Mouse (Mus musculus) heart, adult 2 months (tissue): ENCODE data around the gene Gp1ba.

Source experiments
- CTCF ChIP-seq: fragments of 200-600 bp; IDR thresholded peaks from 2 replicates; pipeline ENCODE4 v1.8.1; 2022; ENCODE audit warnings: antibody characterized with exemption, mild to moderate bottlenecking, moderate library complexity
- EP300 ChIP-seq: fragments of 200-500 bp; IDR thresholded peaks from 2 replicates; pipeline ENCODE4 v1.6.1; 2011; ENCODE audit warnings: low read depth, low read length, control low read depth; ENCODE audit not compliant: insufficient read depth

DNA sequence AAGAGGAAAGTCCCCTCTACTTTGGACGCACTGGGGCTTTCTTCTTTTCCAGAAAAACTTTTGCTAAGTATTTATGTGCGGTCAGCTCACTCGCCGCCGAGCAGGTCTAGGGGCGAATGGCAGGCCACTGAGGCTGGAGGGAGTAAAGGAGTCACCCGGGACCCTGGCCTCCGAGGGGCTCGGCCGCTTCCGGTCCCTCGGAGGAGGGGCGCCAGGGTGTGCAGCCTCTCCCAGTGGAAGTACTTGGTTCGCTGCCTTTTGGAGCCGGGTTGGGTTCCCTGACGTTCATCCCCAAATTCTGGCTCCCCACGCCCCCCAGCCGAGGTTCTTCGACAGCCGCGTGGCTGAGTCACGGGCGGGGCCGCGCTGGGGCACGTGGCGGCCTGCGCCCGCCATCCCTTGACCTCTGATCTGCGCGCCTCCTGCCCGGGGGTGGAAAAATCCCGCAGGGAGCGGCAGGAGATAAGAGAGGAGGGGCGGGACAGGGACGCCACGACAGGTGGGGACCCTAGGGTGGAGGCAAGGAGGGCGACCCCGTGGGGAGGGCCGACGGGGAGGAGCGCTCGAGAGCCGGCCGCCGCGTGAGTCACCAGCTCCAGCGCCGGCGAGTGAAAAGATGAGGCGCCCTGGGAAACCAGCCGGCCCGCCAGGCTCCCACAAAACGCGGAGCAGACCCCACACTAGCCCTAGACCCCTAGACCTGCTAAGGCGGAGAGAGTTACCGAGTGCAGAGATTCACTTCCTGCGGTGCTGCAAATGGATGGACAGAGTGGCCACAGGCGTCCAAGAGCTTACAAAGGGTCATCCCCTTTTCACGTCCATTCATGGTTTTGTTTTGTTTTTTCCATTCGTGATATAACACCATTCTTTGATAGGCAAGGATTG is 16.9 kb downstream of the Gp1ba start:
- TF ChIP-seq CTCF = no peak
- no peak for TF ChIP-seq EP300
